ENCODE assay signal across 8 mouse cellular contexts in the genomic region with DNA sequence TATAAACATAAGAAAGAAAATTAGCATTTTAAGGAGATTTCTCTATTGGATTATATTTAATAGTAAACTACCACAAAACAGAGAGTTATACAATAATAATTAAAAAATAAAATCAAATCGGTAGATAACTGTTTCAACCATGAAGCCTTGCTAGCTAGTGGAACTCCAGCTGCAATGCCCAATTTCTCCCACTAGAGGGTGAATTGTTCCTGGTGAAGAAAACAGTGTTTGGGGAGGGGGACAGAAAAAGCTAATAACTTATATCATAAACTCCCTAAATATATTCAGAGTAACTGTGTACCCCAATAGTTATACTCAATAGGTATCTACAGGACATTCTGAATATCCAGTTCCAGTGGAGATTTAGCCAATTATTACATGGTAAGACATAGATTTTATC.
DNase-seq lines count a peak whose midpoint lies in the region; TF ChIP-seq lines count a peak whose summit lies in the region.

No protein-coding gene starts in this region.

- H3K4me1 ChIP-seq in heart, embryonic 10.5 days = no peaks in the 10 kb centered on the region
- H3K4me1 ChIP-seq in testis, adult 2 months (ENCODE audit: control insufficient read depth, insufficient read depth, low read length) = no peaks in the 10 kb centered on the region

- no peak overlapping the region for H3K4me3 ChIP-seq in heart, embryonic 10.5 days
- H3K4me3 ChIP-seq in testis, adult 2 months (ENCODE audit: control insufficient read depth, low read depth, low read length) = no peak overlapping the region

- TF ChIP-seq POLR2A in testis, adult 2 months (IDR thresholded peaks at IDR 0.05; ENCODE audit: control insufficient read depth, low read depth, low read length) = no peak

- no peaks in the 10 kb centered on the region for H3K27me3 ChIP-seq in heart, embryonic 10.5 days (ENCODE audit: insufficient read depth, poor library complexity, severe bottlenecking)
- no peaks in the 10 kb centered on the region for H3K27me3 ChIP-seq in testis, adult 2 months (ENCODE audit: control insufficient read depth, insufficient read depth, low read length)

- TF ChIP-seq CTCF in testis, adult 2 months (IDR thresholded peaks at IDR 0.05; ENCODE audit: control insufficient read depth, insufficient read depth, insufficient replicate concordance, low read depth, low read length) = peak; percentile 17; the same call in 1 of the 2 replicates

- H3K9me3 ChIP-seq in heart, embryonic 10.5 days = no peaks in the 10 kb centered on the region

- no peak overlapping the region for H3K27ac ChIP-seq in heart, embryonic 10.5 days
- H3K27ac ChIP-seq in testis, adult 2 months (ENCODE audit: control insufficient read depth, insufficient read depth, low read depth, low read length) = no peak overlapping the region

- DNase-seq in heart, postnatal 14 days = peak; percentile 13 to 47
- DNase-seq in heart, embryonic 10.5 days (ENCODE audit: low spot score) = no peak
- no peak for DNase-seq in testis, postnatal 14 days (ENCODE audit: low spot score)
- DNase-seq in c-Kit-positive CD71-negative TER-119-negative erythroid progenitor cells, embryonic 14.5 days (ENCODE audit: low read depth) = peak; percentile 0
- DNase-seq in kidney, postnatal 14 days = peak; percentile 21
- peak; percentile 25 to 47 for DNase-seq in right cerebral cortex, adult 2 months (ENCODE audit: low spot score in 2 of 2)
- DNase-seq in thymus, postnatal 36 days = no peak

- 62% methylated on average over 1 of the region's 1 CpGs for WGBS in heart, embryonic 10.5 days

- H3K36me3 ChIP-seq in heart, embryonic 10.5 days = no peaks in the 10 kb centered on the region
- H3K36me3 ChIP-seq in testis, adult 2 months (ENCODE audit: control insufficient read depth, insufficient read depth, low read length) = no peaks in the 10 kb centered on the region

- intact Hi-C loops in heart, postnatal 14 days (cut with DNase I) = loop anchor here (10.0 kb wide), 1 partner anchor 1312 kb away; no protein-coding TSS in a partner anchor

Comparison
In these comparisons a context has a peak if more than half of its experiments do, and no peak if none do; other contexts are left out.
1. DNase-seq: peak in heart, postnatal 14 days (2 of 2), c-Kit-positive CD71-negative TER-119-negative erythroid progenitor cells, embryonic 14.5 days (single experiment), kidney, postnatal 14 days (single experiment) and right cerebral cortex, adult 2 months (2 of 2); none in heart, embryonic 10.5 days (single experiment), testis, postnatal 14 days (single experiment) and thymus, postnatal 36 days (0 of 2).